Mouse (Mus musculus): Measurements from ENCODE around the gene Pkmyt1. TPM values are rescaled to one million over a fixed set of nuclear protein-coding genes. Genes with fewer than 3 reads are reported as not detected.
"Not testable (repeated sequence)": the region's sequence is repeated elsewhere in the genome, so short reads cannot be mapped to it uniquely, and the experiment has no call there.

Pkmyt1 gene
- polyA plus RNA-seq, 1 experiment from 2014 or later: 45.6 TPM

DNA sequence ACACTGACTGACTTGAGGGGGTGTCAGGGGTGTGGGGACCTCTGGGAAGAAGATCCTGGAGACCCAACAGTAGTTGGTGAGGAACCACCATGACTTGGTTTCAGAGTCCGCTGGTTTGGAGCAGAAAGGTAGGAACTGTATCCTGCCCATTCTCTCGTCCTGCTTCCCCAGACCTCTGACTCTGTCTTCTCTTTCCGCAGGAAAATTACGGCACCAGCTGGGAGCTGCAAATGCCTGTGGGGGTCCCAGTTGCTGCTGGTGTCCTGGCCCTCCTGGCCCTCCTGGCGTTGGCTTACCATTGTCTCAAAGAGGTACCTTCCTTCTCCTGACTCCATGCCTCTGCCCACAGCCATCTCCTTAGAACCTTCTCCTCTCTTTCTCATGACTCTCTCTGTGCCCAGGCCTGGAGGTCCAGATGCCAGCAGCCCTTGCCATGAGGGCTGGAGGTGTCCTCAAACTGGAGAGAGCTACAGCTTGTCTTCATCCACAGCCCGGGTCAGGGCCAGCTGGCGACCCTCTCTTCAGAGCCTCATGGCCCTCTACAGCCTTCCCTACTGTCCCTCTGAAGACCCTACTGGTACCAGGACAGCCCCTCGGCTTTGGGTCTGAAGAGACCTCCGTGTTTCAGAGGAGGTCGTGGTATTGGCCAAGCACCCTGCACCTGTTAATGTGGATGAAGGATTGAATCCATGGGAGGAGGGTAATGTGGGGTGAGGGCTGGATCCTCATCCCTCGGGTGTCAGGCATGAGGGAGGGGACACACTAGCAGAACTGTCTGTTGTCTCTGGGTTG is 23.5 kb downstream of the Pkmyt1 start:
- WGBS: 71% methylated on average over 11 of the region's 11 CpGs
- peak overlapping the region; percentile 34 for H3K4me2 ChIP-seq
- no peak overlapping the region for H3K9ac ChIP-seq
- H3K27me3 ChIP-seq: peaks cover 33% of the 10 kb centered on the region
- H3K4me3 ChIP-seq: peak overlapping the region; percentile 23
- peaks cover 24% of the 10 kb centered on the region for H3K4me1 ChIP-seq
- no peaks in the 10 kb centered on the region for H3K9me3 ChIP-seq
- H3K36me3 ChIP-seq: peaks cover 33% of the 10 kb centered on the region
- no peak for ATAC-seq (ENCODE audit: insufficient number of reproducible peaks, low FRiP score, low TSS enrichment, low read depth)
- H3K27ac ChIP-seq: 0 out of 2 replicates have a peak overlapping the region, but pooled peaks have one; percentile 34

DNA sequence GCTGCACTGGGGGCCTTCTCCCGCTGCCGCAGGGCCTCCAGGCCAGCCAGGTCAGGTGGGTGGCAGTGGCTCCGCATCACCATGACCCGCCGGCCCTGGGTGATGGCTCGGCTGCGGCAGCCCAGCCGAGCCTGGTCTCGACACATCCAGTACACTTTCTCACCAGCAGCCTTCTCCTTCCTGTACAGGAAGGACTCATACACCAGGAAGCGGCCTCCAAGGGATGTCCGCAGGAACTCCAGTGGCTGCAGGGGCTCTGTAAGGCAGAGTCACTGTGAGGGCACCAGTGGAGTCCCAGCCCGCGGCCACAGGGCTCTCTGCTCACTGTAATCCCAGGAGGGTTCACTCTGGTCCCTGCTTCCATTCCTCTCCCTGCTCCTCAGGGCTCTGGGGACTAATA is 29.6 kb downstream of the Pkmyt1 start:
- H3K36me3 ChIP-seq: peaks cover 85% of the 10 kb centered on the region
- no peak overlapping the region for H3K9ac ChIP-seq
- no peaks in the 10 kb centered on the region for H3K27me3 ChIP-seq
- no peak overlapping the region for H3K27ac ChIP-seq
- H3K4me3 ChIP-seq: no peak overlapping the region
- 83% methylated on average over 13 of the region's 13 CpGs for WGBS
- no peak overlapping the region for H3K4me2 ChIP-seq
- no peak for ATAC-seq (ENCODE audit: insufficient number of reproducible peaks, low FRiP score, low TSS enrichment, low read depth)
- no peaks in the 10 kb centered on the region for H3K4me1 ChIP-seq
- no peaks in the 10 kb centered on the region for H3K9me3 ChIP-seq

DNA sequence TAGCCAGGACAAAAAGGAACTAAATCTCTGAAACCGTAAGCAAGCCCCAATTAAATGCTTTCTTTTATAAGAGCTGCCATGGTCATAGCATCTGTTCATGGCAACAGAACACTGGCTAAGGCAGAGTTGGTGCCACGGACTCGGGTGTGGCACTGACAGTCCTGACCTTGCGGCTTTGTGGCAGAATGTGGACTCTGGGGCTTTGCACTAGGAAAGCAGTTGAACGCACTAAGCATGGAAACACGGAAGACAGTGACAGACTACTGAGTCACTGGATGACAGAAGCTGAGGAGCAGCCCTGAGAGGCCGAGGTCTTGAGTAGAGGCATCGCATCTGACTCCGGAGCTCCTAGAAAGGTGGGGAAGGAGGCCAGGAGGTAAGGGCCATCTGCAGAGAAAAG is 31.4 kb downstream of the Pkmyt1 start:
- H3K9ac ChIP-seq: no peak overlapping the region

DNA sequence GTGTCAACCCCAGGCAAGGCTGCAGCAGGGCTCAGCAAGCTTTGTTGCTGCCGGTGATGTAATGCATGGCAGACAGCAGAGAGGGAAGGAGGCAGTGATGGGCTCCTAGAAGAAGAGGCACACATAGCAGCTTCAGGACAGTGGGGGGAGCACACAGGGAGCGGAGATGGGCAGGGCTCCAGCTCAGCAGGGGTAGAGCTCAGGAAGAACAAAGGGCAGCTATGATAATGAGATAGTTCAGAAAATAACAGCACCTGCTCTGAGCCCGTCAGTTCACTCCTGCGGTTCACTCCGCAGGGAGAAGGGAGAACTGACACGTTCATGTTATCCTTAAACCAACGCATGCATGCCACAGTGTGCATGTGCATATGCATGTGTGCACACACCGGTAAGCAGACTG is 32.7 kb downstream of the Pkmyt1 start:
- H3K9ac ChIP-seq: no peak overlapping the region
- no peaks in the 10 kb centered on the region for H3K27me3 ChIP-seq
- H3K27ac ChIP-seq: no peak overlapping the region
- no peak for ATAC-seq (ENCODE audit: insufficient number of reproducible peaks, low FRiP score, low TSS enrichment, low read depth)
- H3K4me1 ChIP-seq: no peaks in the 10 kb centered on the region
- 83% methylated on average over 8 of the region's 8 CpGs for WGBS
- peaks cover 82% of the 10 kb centered on the region for H3K36me3 ChIP-seq
- no peaks in the 10 kb centered on the region for H3K9me3 ChIP-seq
- no peak overlapping the region for H3K4me3 ChIP-seq
- no peak overlapping the region for H3K4me2 ChIP-seq

More for the DNA sequence above, 31.4 kb downstream of the Pkmyt1 start:
- ATAC-seq (ENCODE audit: insufficient number of reproducible peaks, low FRiP score, low TSS enrichment, low read depth): no peak
- Histone ChIP-seq H3K4me1 (no peaks in the 10 kb centered on the region), H3K27me3 (no peaks in the 10 kb centered on the region), H3K36me3 (peaks cover 88% of the 10 kb centered on the region), H3K9me3 (no peaks in the 10 kb centered on the region), H3K4me3 (no peak overlapping the region), H3K4me2 (no peak overlapping the region), H3K27ac (no peak overlapping the region)
- 94% methylated on average over 9 of the region's 9 CpGs for WGBS

DNA sequence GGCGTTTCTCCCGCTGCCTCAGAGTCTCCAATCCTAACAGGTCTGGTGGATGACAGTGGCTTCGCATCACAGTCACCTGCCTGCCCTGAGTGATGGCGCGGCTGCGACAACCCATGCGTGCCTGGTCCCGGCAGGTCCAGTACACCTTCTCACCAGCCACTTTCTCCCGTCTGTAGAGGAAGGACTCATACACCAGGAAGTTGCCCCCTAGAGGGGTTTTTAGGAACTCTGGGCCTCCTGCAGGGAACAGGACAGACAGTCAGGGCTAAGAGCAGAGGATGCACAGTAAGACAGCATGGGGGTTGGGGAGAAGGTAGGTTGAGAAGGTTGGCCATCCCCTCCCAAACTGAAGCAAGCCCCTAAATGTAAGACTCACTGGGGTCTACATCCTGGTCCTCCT is 34.1 kb downstream of the Pkmyt1 start:
- 90% methylated on average over 9 of the region's 9 CpGs for WGBS
- H3K36me3 ChIP-seq: peaks cover 74% of the 10 kb centered on the region
- H3K4me2 ChIP-seq: no peak overlapping the region
- no peaks in the 10 kb centered on the region for H3K27me3 ChIP-seq
- no peak overlapping the region for H3K27ac ChIP-seq
- H3K9ac ChIP-seq: no peak overlapping the region
- no peaks in the 10 kb centered on the region for H3K9me3 ChIP-seq
- no peaks in the 10 kb centered on the region for H3K4me1 ChIP-seq
- no peak overlapping the region for H3K4me3 ChIP-seq
- ATAC-seq (ENCODE audit: insufficient number of reproducible peaks, low FRiP score, low TSS enrichment, low read depth): no peak

DNA sequence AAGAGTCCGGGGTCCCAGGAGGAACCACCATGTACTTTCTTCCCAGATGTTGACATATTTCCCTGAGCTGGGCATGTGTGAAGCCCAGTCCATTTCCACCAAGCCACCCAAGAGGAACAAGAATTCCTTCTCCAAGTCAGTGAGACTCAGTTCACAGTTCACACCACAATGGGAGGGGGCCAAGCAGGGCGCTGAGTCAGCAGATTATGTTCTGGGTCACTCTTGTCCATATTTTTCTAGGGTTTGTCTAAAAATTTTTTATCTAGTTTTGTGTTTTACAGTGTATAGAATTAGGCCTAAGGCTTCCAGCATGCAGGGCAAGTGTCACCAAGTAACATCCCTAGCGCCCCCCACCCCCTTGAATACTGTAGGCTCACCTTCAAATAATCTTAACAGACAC is 35.0 kb downstream of the Pkmyt1 start:
- H3K9me3 ChIP-seq: no peaks in the 10 kb centered on the region
- no peak for ATAC-seq (ENCODE audit: insufficient number of reproducible peaks, low FRiP score, low TSS enrichment, low read depth)
- peaks cover 65% of the 10 kb centered on the region for H3K36me3 ChIP-seq
- H3K9ac ChIP-seq: no peak overlapping the region
- H3K4me1 ChIP-seq: no peaks in the 10 kb centered on the region
- H3K27me3 ChIP-seq: no peaks in the 10 kb centered on the region
- H3K27ac ChIP-seq: no peak overlapping the region
- no peak overlapping the region for H3K4me3 ChIP-seq
- 97% methylated on average over 3 of the region's 3 CpGs for WGBS
- H3K4me2 ChIP-seq: no peak overlapping the region

DNA sequence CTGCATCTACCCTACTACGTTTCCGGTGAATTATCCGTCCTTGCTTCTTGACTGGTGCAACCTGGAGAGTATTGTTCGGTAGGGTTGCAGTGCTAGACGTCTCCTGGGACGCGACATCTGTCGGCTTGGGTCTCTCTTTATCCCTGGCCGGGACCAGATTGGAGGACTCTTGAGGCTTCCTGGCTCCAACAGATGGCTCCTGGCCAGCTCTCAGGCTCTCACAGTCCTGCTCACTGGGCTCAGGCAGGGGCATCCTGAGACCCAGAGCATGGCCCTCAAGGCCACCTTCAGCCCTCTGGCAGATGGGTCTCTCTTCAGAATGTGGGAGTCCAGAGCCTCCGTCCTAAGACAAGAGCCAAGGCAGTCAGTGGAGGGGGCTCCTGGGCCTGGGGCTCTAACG is 36.8 kb downstream of the Pkmyt1 start:
- Histone ChIP-seq H3K27me3 (no peaks in the 10 kb centered on the region), H3K9me3 (no peaks in the 10 kb centered on the region), H3K27ac (no peak overlapping the region), H3K4me3 (no peak overlapping the region), H3K9ac (no peak overlapping the region), H3K4me1 (no peaks in the 10 kb centered on the region), H3K4me2 (no peak overlapping the region), H3K36me3 (peaks cover 47% of the 10 kb centered on the region)
- no peak for ATAC-seq (ENCODE audit: insufficient number of reproducible peaks, low FRiP score, low TSS enrichment, low read depth)
- 92% methylated on average over 11 of the region's 11 CpGs for WGBS

DNA sequence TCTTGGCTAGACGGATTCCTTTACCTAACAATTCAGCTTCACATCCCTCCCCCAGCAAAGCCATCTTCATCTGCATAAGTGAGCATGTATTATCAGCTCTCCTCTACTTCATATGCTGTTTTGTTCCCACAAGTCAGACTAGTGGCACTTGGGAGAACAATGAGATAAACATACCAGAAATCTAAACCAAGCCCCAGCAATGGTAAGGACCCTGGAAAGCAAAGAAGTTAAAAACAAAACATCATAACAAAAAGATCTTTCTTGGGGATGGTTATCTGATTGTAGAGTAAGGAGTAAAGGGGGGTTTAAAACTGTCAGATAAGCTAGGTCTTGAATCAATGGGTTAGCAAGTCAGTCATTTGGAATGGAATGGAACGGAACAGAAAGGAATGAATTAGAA is 44.4 kb downstream of the Pkmyt1 start:
- Histone ChIP-seq H3K4me1 (peaks cover 14% of the 10 kb centered on the region), H3K4me2 (peak overlapping the region; percentile 71), H3K4me3 (peak overlapping the region; percentile 95), H3K9ac (peak overlapping the region; percentile 91; the same call in 1 of the 2 replicates), H3K27ac (no peak overlapping the region), H3K27me3 (no peaks in the 10 kb centered on the region), H3K9me3 (no peaks in the 10 kb centered on the region), H3K36me3 (no peaks in the 10 kb centered on the region)
- ATAC-seq (ENCODE audit: insufficient number of reproducible peaks, low FRiP score, low TSS enrichment, low read depth): no peak
- 26% methylated on average over 2 of the region's 2 CpGs for WGBS

DNA sequence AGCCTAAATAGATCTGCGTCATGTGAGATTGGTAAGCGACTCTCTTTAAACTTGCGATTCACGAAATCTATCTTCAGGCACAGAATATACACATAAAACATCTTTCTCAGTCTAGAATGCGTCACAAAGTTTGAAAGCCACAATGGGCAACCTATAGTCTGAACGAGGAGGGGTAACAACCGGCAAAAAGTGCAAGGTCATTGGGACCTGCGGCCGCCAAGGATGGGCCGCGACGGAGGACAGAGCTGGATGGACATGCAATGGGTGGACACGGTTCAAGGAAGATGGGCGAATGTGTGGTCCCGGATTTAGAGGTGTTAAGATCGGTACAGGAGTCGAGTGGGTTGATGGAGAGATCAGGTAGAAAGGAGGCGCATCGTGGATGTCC is 44.8 kb downstream of the Pkmyt1 start:
- peak overlapping the region; percentile 71 for H3K4me2 ChIP-seq
- no peaks in the 10 kb centered on the region for H3K9me3 ChIP-seq
- peak overlapping the region; percentile 86 for H3K27ac ChIP-seq
- no peak for ATAC-seq (ENCODE audit: insufficient number of reproducible peaks, low FRiP score, low TSS enrichment, low read depth)
- H3K36me3 ChIP-seq: no peaks in the 10 kb centered on the region
- WGBS: 1% methylated on average over 19 of the region's 19 CpGs
- H3K27me3 ChIP-seq: no peaks in the 10 kb centered on the region
- H3K4me3 ChIP-seq: peak overlapping the region; percentile 95
- H3K9ac ChIP-seq: peak overlapping the region; percentile 91
- peaks cover 14% of the 10 kb centered on the region for H3K4me1 ChIP-seq

DNA sequence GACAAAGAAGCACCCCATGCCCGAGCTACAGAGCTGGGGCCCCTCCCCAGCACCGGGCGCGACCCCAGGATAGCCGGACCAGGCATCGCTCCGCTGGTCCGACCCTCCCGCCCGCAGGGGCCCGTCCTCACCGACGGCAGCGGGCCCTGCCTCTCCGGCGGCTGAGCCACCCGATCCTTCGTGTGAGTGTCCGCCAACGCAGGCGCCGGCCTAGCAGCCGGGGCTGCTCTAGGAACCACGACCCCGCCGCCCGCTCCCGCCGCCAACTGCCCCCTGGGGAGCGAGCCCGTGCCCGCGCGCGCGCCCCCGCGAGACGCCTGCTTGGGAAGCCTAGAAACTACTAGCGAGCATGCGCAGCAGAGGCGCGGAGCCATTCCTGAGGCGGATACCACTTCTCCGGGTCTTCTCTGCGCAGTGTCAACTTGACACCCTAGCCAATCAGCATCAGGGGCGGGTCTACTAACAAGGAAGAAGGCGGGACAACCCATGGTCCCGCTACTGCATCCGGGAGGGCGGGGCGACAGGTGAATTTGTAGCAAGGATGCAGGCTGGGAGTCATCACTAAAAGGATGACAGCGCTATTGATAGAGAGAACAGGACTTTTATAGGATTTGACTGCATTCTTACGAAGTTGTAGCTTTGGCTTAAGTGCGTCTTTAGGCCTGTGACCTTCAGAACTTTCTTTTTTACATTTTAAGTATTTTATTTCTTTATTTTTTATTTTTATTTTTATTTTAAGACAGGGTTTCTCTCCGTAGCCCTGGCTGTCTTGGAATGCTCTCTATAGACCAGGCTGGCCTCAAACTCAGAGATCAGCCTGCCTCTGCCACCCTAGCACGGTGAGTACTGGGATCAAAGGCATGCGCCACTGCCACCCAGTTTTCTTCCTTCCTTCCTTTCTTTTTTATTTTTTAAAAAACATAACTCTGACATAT is 45.4 kb downstream of the Pkmyt1 start, which contains the start of gene Flywch1:
Gene Flywch1, minus strand, starts transcription at position 319 of the 935 bp plus-strand sequence.
- WGBS: 3% methylated on average over 58 of the region's 58 CpGs
- Histone ChIP-seq H3K4me2 (peak within 1 kb of the TSS; percentile 71), H3K27me3 (no peaks in the 10 kb centered on the region)

DNA sequence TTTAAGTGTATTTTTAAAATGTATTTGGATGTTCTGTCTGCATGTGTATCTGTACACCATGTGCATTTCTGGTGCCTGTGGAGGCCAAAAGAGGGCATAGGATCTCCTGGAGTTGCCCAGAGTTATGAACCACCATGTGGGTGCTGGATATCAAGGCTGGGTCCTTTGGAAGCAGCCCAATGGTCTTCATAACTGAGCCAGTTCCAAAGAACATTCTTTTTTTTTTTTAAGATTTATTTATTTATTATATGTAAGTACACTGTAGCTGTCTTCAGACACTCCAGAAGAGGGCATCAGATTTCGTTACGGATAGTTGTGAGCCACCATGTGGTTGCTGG is 46.1 kb downstream of the Pkmyt1 start:
- WGBS: 84% methylated on average over 2 of the region's 2 CpGs
- not testable (repeated sequence) for H3K4me3 ChIP-seq; H3K27ac ChIP-seq; H3K9ac ChIP-seq; H3K36me3 ChIP-seq; ATAC-seq (ENCODE audit: insufficient number of reproducible peaks, low FRiP score, low TSS enrichment, low read depth); H3K27me3 ChIP-seq; H3K9me3 ChIP-seq
- Histone ChIP-seq H3K4me2 (0 out of 2 replicates have a peak overlapping the region, but pooled peaks have one; percentile 30), H3K4me1 (peaks cover 14% of the 10 kb centered on the region)

More for the DNA sequence above, 45.4 kb downstream of the Pkmyt1 start, which contains the start of gene Flywch1:
- Histone ChIP-seq H3K27ac (peak within 1 kb of the TSS; percentile 86), H3K4me3 (peak within 1 kb of the TSS; percentile 95), H3K9ac (peak within 1 kb of the TSS; percentile 91), H3K9me3 (no peaks in the 10 kb centered on the region), H3K4me1 (peaks cover 14% of the 10 kb centered on the region), H3K36me3 (no peaks in the 10 kb centered on the region)
- peak; percentile 97 for ATAC-seq (ENCODE audit: insufficient number of reproducible peaks, low FRiP score, low TSS enrichment, low read depth)

DNA sequence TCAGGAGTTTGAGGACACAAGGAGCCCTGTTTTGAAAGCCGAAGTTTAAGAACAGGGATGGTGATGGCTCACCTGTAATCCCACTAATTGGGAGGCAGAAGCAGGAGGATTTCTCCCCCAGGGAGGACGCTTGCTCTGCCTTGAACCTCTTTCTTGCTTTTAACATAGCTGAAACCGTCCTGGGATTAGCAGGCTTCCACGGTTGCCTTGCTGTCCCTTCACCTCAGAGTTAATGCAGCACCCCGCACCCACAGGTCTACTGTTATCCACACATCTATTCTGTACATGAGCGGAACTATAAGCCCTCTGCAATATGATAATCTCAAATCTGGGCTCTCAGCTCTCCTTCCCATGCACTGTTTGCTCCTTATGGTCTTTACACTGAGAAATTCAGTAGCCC is 47.5 kb downstream of the Pkmyt1 start:
- Histone ChIP-seq H3K4me1 (peaks cover 14% of the 10 kb centered on the region), H3K27me3 (no peaks in the 10 kb centered on the region), H3K4me3 (no peak overlapping the region), H3K9ac (no peak overlapping the region), H3K27ac (no peak overlapping the region), H3K4me2 (no peak overlapping the region), H3K36me3 (no peaks in the 10 kb centered on the region), H3K9me3 (no peaks in the 10 kb centered on the region)
- no peak for ATAC-seq (ENCODE audit: insufficient number of reproducible peaks, low FRiP score, low TSS enrichment, low read depth)
- WGBS: 65% methylated on average over 6 of the region's 6 CpGs

All from limb, embryonic 15.5 days (tissue).